Mouse (Mus musculus) CH12.LX (cell line): ENCODE results near the gene Borcs8. TPM values are rescaled to one million over a fixed set of nuclear protein-coding genes. Genes with fewer than 3 reads are reported as not detected.

Experiments used
- DNase-seq: peaks from one replicate; pipeline ENCODE4 v3.0.0-alpha.2; 2013; ENCODE audit errors: extremely low read depth
- H3K27ac ChIP-seq: 2 replicates; pipeline ENCODE4 v1.5.1; 2012; ENCODE audit warnings: low read depth, mild to moderate bottlenecking, control low read depth, moderate library complexity; ENCODE audit not compliant: insufficient read depth
- H3K27me3 ChIP-seq: replicated peaks from 2 replicates; pipeline ENCODE3; 2012; ENCODE audit warnings: inconsistent platforms
- H3K36me3 ChIP-seq, 2 experiments: replicated peaks in 1 of 2; 2 replicates each; pipeline versions ENCODE3 to v1.6.1; 2012; ENCODE audit warnings: inconsistent platforms in 1 of 2, low read length in 1 of 2, mild to moderate bottlenecking in 1 of 2, mixed read lengths in 1 of 2, moderate library complexity in 1 of 2; ENCODE audit not compliant: control insufficient read depth in 1 of 2, insufficient read depth in 1 of 2
- H3K4me1 ChIP-seq, 2 experiments: 2 replicates each; pipeline ENCODE4 v1.6.1; 2012; ENCODE audit warnings: inconsistent platforms in 1 of 2, moderate library complexity in 1 of 2; ENCODE audit not compliant: insufficient read depth in 2 of 2, control insufficient read depth in 1 of 2
- H3K4me2 ChIP-seq: 2 replicates; pipeline ENCODE4 v1.6.1; 2012; ENCODE audit warnings: low read depth, mild to moderate bottlenecking, control low read depth; ENCODE audit not compliant: poor library complexity, insufficient read depth, severe bottlenecking
- H3K4me3 ChIP-seq, 3 experiments: fragments of 150-350 bp in 1 of 3; sonication (generic) in 1 of 3; replicated peaks in 1 of 3; 2 replicates each; pipeline versions ENCODE3 to v1.5.1; 2011 to 2012; ENCODE audit warnings: low read depth in 2 of 3, low read length in 2 of 3, mild to moderate bottlenecking in 2 of 3, moderate library complexity in 2 of 3, control low read depth in 1 of 3, improper control_type of control experiment in 1 of 3, inconsistent platforms in 1 of 3, mixed read lengths in 1 of 3; ENCODE audit not compliant: poor library complexity in 1 of 3
- H3K79me2 ChIP-seq: replicated peaks from 2 replicates; pipeline ENCODE4 v1.6.1; 2012; ENCODE audit warnings: mild to moderate bottlenecking, moderate library complexity; ENCODE audit not compliant: control insufficient read depth, poor library complexity, insufficient read depth, severe bottlenecking; ENCODE audit errors: extremely low read depth
- H3K9ac ChIP-seq: 2 replicates; pipeline ENCODE4 v1.6.1; 2012; ENCODE audit warnings: low read depth, mild to moderate bottlenecking, control low read depth, moderate library complexity; ENCODE audit not compliant: insufficient read depth
- H3K9me3 ChIP-seq: replicated peaks from 2 replicates; pipeline ENCODE3; 2012; ENCODE audit warnings: low read length, inconsistent platforms, mixed read lengths
- BHLHE40 ChIP-seq: IDR thresholded peaks from 2 replicates; pipeline ENCODE4 v1.6.1; 2011; ENCODE audit warnings: mild to moderate bottlenecking, low read depth, low read length, improper control_type of control experiment
- CHD1 ChIP-seq: IDR thresholded peaks from 2 replicates; pipeline ENCODE4 v1.6.1; 2012; ENCODE audit warnings: low read depth, low read length, improper control_type of control experiment, inconsistent platforms
- CHD2 ChIP-seq: IDR thresholded peaks from 2 replicates; pipeline ENCODE4 v1.6.1; 2011; ENCODE audit warnings: low read length, improper control_type of control experiment
- CTCF ChIP-seq, 2 experiments: IDR thresholded peaks in 1 of 2; conservative IDR thresholded peaks in 1 of 2; 2 replicates each; pipeline ENCODE4 v1.5.1; 2011 to 2012; ENCODE audit warnings: low read depth in 2 of 2, low read length in 2 of 2, improper control_type of control experiment in 1 of 2, inconsistent platforms in 1 of 2, mild to moderate bottlenecking in 1 of 2, moderate library complexity in 1 of 2
- E2F4 ChIP-seq: IDR thresholded peaks from 2 replicates; pipeline ENCODE4 v1.6.1; 2011; ENCODE audit warnings: low read depth, low read length, improper control_type of control experiment; ENCODE audit not compliant: insufficient replicate concordance
- ELF1 ChIP-seq: IDR thresholded peaks from 2 replicates; pipeline ENCODE4 v1.6.1; 2014; ENCODE audit warnings: low read depth, mild to moderate bottlenecking, inconsistent platforms, low read length, improper control_type of control experiment
- EP300 ChIP-seq: IDR thresholded peaks from 2 replicates; pipeline ENCODE4 v1.6.1; 2011; ENCODE audit warnings: low read length, improper control_type of control experiment
- ETS1 ChIP-seq: conservative IDR thresholded peaks from 2 replicates; pipeline ENCODE4 v1.6.1; 2012; ENCODE audit warnings: low read depth, mild to moderate bottlenecking, inconsistent platforms, low read length, improper control_type of control experiment, moderate library complexity
- GABPA ChIP-seq: IDR thresholded peaks from 2 replicates; pipeline ENCODE4 v1.6.1; 2012; ENCODE audit warnings: low read depth, low read length, improper control_type of control experiment, inconsistent platforms; ENCODE audit not compliant: insufficient replicate concordance
- HCFC1 ChIP-seq: IDR thresholded peaks from 2 replicates; pipeline ENCODE4 v1.6.1; 2012; ENCODE audit warnings: low read depth, mild to moderate bottlenecking, inconsistent platforms, low read length, improper control_type of control experiment
- IRF4 ChIP-seq: IDR thresholded peaks from 2 replicates; pipeline ENCODE4 v1.6.1; 2014; ENCODE audit warnings: low read depth, mild to moderate bottlenecking, inconsistent platforms, low read length, improper control_type of control experiment
- JUN ChIP-seq: IDR thresholded peaks from 2 replicates; pipeline ENCODE4 v1.6.1; 2011; ENCODE audit warnings: low read depth, mild to moderate bottlenecking, low read length, improper control_type of control experiment, moderate library complexity; ENCODE audit not compliant: insufficient read depth
- JUND ChIP-seq: conservative IDR thresholded peaks from 2 replicates; pipeline ENCODE4 v1.6.1; 2011; ENCODE audit warnings: low read depth, low read length, improper control_type of control experiment
- KAT2A ChIP-seq: IDR thresholded peaks from 2 replicates; pipeline ENCODE4 v1.6.1; 2012; ENCODE audit warnings: low read length, improper control_type of control experiment, inconsistent platforms; ENCODE audit not compliant: insufficient replicate concordance
- MAFK ChIP-seq: IDR thresholded peaks from 2 replicates; pipeline ENCODE4 v1.6.1; 2011; ENCODE audit warnings: low read length, improper control_type of control experiment; ENCODE audit not compliant: insufficient replicate concordance
- MAX ChIP-seq: IDR thresholded peaks from 2 replicates; pipeline ENCODE4 v1.6.1; 2011; ENCODE audit warnings: low read length, improper control_type of control experiment
- MAZ ChIP-seq: IDR thresholded peaks from 2 replicates; pipeline ENCODE4 v1.6.1; 2012; ENCODE audit warnings: low read depth, mild to moderate bottlenecking, inconsistent platforms, low read length, improper control_type of control experiment, moderate library complexity
- MEF2A ChIP-seq: IDR thresholded peaks from 2 replicates; pipeline ENCODE4 v1.6.1; 2014; ENCODE audit warnings: low read depth, mild to moderate bottlenecking, inconsistent platforms, low read length, improper control_type of control experiment, borderline replicate concordance
- MXI1 ChIP-seq: IDR thresholded peaks from 2 replicates; pipeline ENCODE4 v1.6.1; 2011; ENCODE audit warnings: mild to moderate bottlenecking, low read depth, low read length, improper control_type of control experiment
- MYC ChIP-seq: IDR thresholded peaks from 2 replicates; pipeline ENCODE4 v1.6.1; 2011; ENCODE audit warnings: low read depth, mild to moderate bottlenecking, improper control_type of control experiment, low read length
- NELFE ChIP-seq: IDR thresholded peaks from 2 replicates; pipeline ENCODE4 v1.6.1; 2011; ENCODE audit warnings: low read depth, low read length, improper control_type of control experiment
- NRF1 ChIP-seq: IDR thresholded peaks from 2 replicates; pipeline ENCODE4 v1.6.1; 2014; ENCODE audit warnings: low read depth, mild to moderate bottlenecking, inconsistent platforms, low read length, improper control_type of control experiment, moderate library complexity
- PAX5 ChIP-seq: IDR thresholded peaks from 2 replicates; pipeline ENCODE4 v1.6.1; 2012; ENCODE audit warnings: low read length, inconsistent platforms, mixed read lengths
- POLR2A ChIP-seq: IDR thresholded peaks from 2 replicates; pipeline ENCODE4 v1.6.1; 2011; ENCODE audit warnings: low read depth, mild to moderate bottlenecking, improper control_type of control experiment, low read length
- POLR2AphosphoS2 ChIP-seq: IDR thresholded peaks from 2 replicates; pipeline ENCODE4 v1.6.1; 2011; ENCODE audit warnings: low read depth, low read length, improper control_type of control experiment
- RAD21 ChIP-seq: IDR thresholded peaks from 2 replicates; pipeline ENCODE4 v1.6.1; 2011; ENCODE audit warnings: low read depth, mild to moderate bottlenecking, low read length, improper control_type of control experiment, moderate library complexity
- RCOR1 ChIP-seq: conservative IDR thresholded peaks from 2 replicates; pipeline ENCODE4 v1.6.1; 2012; ENCODE audit warnings: low read depth, mild to moderate bottlenecking, inconsistent platforms, low read length, improper control_type of control experiment
- SIN3A ChIP-seq: IDR thresholded peaks from 2 replicates; pipeline ENCODE4 v1.6.1; 2012; ENCODE audit warnings: low read length, improper control_type of control experiment, inconsistent platforms
- SMC3 ChIP-seq: IDR thresholded peaks from 2 replicates; pipeline ENCODE4 v1.6.1; 2011; ENCODE audit warnings: low read depth, low read length, improper control_type of control experiment
- TBP ChIP-seq: conservative IDR thresholded peaks from 2 replicates; pipeline ENCODE4 v1.6.1; 2011; ENCODE audit warnings: low read depth, low read length, improper control_type of control experiment
- TCF12 ChIP-seq: IDR thresholded peaks from 2 replicates; pipeline ENCODE4 v1.6.1; 2014; ENCODE audit warnings: low read depth, mild to moderate bottlenecking, inconsistent platforms, low read length, improper control_type of control experiment
- UBTF ChIP-seq: IDR thresholded peaks from 2 replicates; pipeline ENCODE4 v1.6.1; 2012; ENCODE audit warnings: low read depth, mild to moderate bottlenecking, inconsistent platforms, low read length, improper control_type of control experiment, moderate library complexity
- USF1 ChIP-seq: IDR thresholded peaks from 2 replicates; pipeline ENCODE4 v1.6.1; 2014; ENCODE audit warnings: low read depth, mild to moderate bottlenecking, inconsistent platforms, low read length, improper control_type of control experiment
- USF2 ChIP-seq: conservative IDR thresholded peaks from 2 replicates; pipeline ENCODE4 v1.6.1; 2011; ENCODE audit warnings: low read depth, low read length, improper control_type of control experiment
- ZC3H11A ChIP-seq: IDR thresholded peaks from 2 replicates; pipeline ENCODE4 v1.6.1; 2012; ENCODE audit warnings: low read depth, mild to moderate bottlenecking, inconsistent platforms, low read length, improper control_type of control experiment
- ZKSCAN1 ChIP-seq: IDR thresholded peaks from 2 replicates; pipeline ENCODE4 v1.6.1; 2012; ENCODE audit warnings: low read depth, inconsistent platforms, low read length, improper control_type of control experiment, borderline replicate concordance
- ZMIZ1 ChIP-seq: IDR thresholded peaks from 2 replicates; pipeline ENCODE4 v1.6.1; 2012; ENCODE audit warnings: low read depth, mild to moderate bottlenecking, inconsistent platforms, low read length, improper control_type of control experiment
- ZNF384 ChIP-seq: IDR thresholded peaks from 2 replicates; pipeline ENCODE4 v1.6.1; 2012; ENCODE audit warnings: low read depth, low read length, improper control_type of control experiment, inconsistent platforms
- dilution Hi-C: fragments of 300-500 bp; cut with MboI; formaldehyde crosslinking; loops from 2 replicates; pipeline ENCODE4 v1.14.3; 2020; ENCODE audit warnings: low sequenced_read_pairs; ENCODE audit not compliant: extremely low pct_unique_long_range_greater_than_20kb, extremely low pct_ligation_motif_present
- in situ Hi-C: fragments of 300-500 bp; cut with MboI; formaldehyde crosslinking; loops from 3 replicates; pipeline ENCODE4 v1.14.3; 2019; ENCODE audit warnings: low sequenced_read_pairs, low pct_ligation_motif_present, low pct_unique_long_range_greater_than_20kb, mixed read lengths
- polyA plus RNA-seq: library from polyadenylated mRNA; unstranded; fragments of >175 nt; gene quantifications from 2 replicates; pipeline ENCODE4 v1.2.1, GENCODE M21; 2012; ENCODE audit warnings: low read depth; ENCODE audit not compliant: insufficient read length
- total RNA-seq, 2 experiments: library from RNA; depleted of rRNA; stranded (reverse); fragments of 300-350 nt in 1 of 2; fragments of >200 nt in 1 of 2; gene quantifications; 2 replicates each; pipeline ENCODE4 v1.2.3; 2012 to 2014

Gene Borcs8
- total and polyA plus RNA-seq, 3 experiments: 22.2 to 56.4 (median 44.0) TPM

DNA sequence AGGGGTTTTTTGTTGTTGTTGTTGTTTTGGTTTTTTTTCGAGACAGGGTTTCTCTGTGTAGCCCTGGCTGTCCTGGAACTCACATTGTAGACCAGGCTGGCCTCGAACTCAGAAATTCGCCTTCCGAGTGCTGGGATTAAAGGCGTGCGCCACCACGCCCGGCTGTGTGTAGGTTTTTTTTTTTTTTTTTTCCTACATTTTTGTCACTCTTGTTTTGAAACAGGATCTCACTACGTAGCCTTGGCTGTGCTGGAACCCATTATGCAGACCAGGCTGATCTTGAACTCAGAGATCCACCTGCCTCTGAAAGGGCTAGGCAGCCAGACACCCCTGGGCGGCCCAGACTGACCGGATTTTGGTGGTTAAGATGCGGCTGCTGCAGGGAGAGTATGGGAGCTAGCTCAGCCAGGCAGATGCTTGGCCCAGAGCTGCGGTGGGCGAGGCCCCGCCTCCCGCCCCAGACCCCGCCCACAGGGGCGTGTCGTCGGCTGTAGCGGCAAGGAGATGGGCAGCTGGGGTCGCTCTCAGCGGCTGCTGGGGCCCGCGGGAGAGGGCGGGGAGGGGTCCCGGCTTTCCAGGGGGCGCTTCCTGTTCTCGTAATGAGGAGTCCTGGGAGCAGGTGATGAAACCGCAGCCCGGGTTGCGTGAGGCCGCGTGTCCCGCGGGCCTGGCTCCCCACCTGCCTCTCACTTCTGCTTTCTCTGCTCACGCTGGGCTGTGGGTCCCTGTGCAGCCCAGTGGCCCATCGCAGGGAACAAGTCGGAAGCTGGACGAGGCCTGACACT is 19.0 kb downstream of the Borcs8 start:
- Histone ChIP-seq H3K27ac (peak overlapping the region; percentile 98), H3K4me1 (peaks cover 29 to 60% of the 10 kb centered on the region in 2 experiments), H3K9me3 (no peaks in the 10 kb centered on the region), H3K79me2 (peaks cover 74% of the 10 kb centered on the region), H3K36me3 (peaks cover 44 to 58% of the 10 kb centered on the region in 2 experiments), H3K27me3 (no peaks in the 10 kb centered on the region), H3K4me3 (peak overlapping the region; percentile 40 to 69 (median 41)), H3K9ac (peak overlapping the region; percentile 90), H3K4me2 (peak overlapping the region; percentile 93)
- dilution Hi-C loops (no loop called here), in situ Hi-C loops (no loop called here)
- TF ChIP-seq ELF1 (peak; percentile 78), MAX (peak; percentile 97), CHD1 (peak; percentile 81; the same call in 1 of the 2 replicates), CTCF (conservative IDR thresholded peaks at IDR 0.05 in 1 of 2, IDR thresholded peaks at IDR 0.05 in 1 of 2; ENCODE audit: low read depth in 2 of 2, low read length in 2 of 2) (peak in 1 of 2 experiments; percentile 21; a peak in 1 of 4 replicates), PAX5 (no peak), TCF12 (peak; percentile 100), EP300 (peak; percentile 97), TBP (peak; percentile 81), ZKSCAN1 (no peak), RAD21 (no peak; the same call in 1 of the 2 replicates), KAT2A (peak; percentile 63; the same call in 1 of the 2 replicates), SIN3A (peak; percentile 90), UBTF (peak; percentile 87; the same call in 1 of the 2 replicates), MEF2A (peak; percentile 90), IRF4 (peak; percentile 98), POLR2AphosphoS2 (peak; percentile 35; the same call in 1 of the 2 replicates), RCOR1 (peak; percentile 99), CHD2 (peak; percentile 81), POLR2A (peak; percentile 81), GABPA (no peak), JUND (no peak), ZC3H11A (no peak; the same call in 1 of the 2 replicates), NELFE (no peak; the same call in 1 of the 2 replicates), E2F4 (peak; percentile 18; the same call in 1 of the 2 replicates), MAZ (peak; percentile 98), ZMIZ1 (peak; percentile 69), SMC3 (peak; percentile 16; the same call in 1 of the 2 replicates), NRF1 (peak; percentile 40; the same call in 1 of the 2 replicates), MXI1 (peak; percentile 81), BHLHE40 (peak; percentile 99), MYC (peak; percentile 97; the same call in 1 of the 2 replicates), ETS1 (peak; percentile 95), JUN (peak; percentile 10; the same call in 1 of the 2 replicates), USF2 (no peak), ZNF384 (peak; percentile 66; the same call in 1 of the 2 replicates), MAFK (peak; percentile 55), USF1 (no peak), HCFC1 (peak; percentile 67)
- DNase-seq: peak; percentile 96
